Mouse (Mus musculus) stomach, postnatal 0 days (tissue): Measurements from ENCODE around the gene Chit1.

Experiments
- CTCF ChIP-seq: IDR thresholded peaks from 2 replicates; pipeline ENCODE4 v1.5.1; 2016; ENCODE audit warnings: antibody characterized with exemption, low read depth, mild to moderate bottlenecking, moderate library complexity
- EP300 ChIP-seq: optimal IDR thresholded peaks from 2 replicates; pipeline ENCODE3; 2016; ENCODE audit warnings: antibody characterized with exemption

GRCm38 (mm10) chr1:134166547-134166946 lies 55.5 kb downstream of the Chit1 start:
- TF ChIP-seq CTCF, result no peak
- no peak for TF ChIP-seq EP300
